In the genomic region with DNA sequence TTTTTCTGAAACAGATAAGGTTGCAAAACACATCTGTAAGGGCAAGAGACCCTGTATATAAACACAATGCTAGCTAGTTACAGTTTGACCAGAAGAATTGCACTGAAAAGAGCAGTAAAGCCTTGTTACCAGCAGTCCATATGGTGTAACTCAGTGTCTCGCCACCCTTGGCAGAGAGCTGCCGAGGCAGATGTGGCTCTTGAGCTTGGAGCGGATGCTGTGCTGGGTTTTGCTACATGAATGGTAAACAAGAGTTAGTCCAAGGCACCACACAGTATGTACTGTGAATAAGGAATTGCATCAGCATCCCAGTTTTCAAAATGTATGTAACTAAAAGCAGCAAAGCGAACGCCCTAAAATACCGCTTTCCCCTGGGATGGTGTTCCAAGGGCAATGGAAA, we compare ENCODE assay signal across 30 mouse cellular contexts.
DNase-seq lines count a peak whose midpoint lies in the region; ATAC-seq and TF ChIP-seq lines count a peak whose summit lies in the region.
"Had no signal": no experiment of that assay in that cellular context is flagged by ENCODE, and none has a peak within 500 bp of the region (broad histone marks: within the 10 kb centered on the region; RNA-seq: fewer than 3 reads in every experiment).

No protein-coding gene starts in this region.

- H3K27me3 ChIP-seq in forebrain, embryonic 14.5 days (replicated peaks; ENCODE audit: control insufficient read depth, insufficient read depth, low read length), result no peaks in the 10 kb centered on the region
- no peaks in the 10 kb centered on the region for H3K27me3 ChIP-seq in forebrain, embryonic 13.5 days
- H3K27me3 ChIP-seq in lung, postnatal 0 days (replicated peaks; ENCODE audit: insufficient read depth, low read length), result no peaks in the 10 kb centered on the region
- H3K27me3 ChIP-seq: embryonic facial prominence, embryonic 13.5 days; hindbrain, embryonic 12.5 days; kidney, embryonic 15.5 days; limb, embryonic 15.5 days; liver, embryonic 13.5 days; megakaryocyte, embryonic 14.5 days; midbrain, embryonic 12.5 days; stomach, embryonic 15.5 days had no signal

- no peak overlapping the region for H3K27ac ChIP-seq in forebrain, embryonic 14.5 days (ENCODE audit: low read depth, low read length)
- no peak overlapping the region for H3K27ac ChIP-seq in forebrain, embryonic 13.5 days
- no peak overlapping the region for H3K27ac ChIP-seq in lung, postnatal 0 days (ENCODE audit: low read length)
- H3K27ac ChIP-seq: embryonic facial prominence, embryonic 13.5 days; gastrocnemius, adult 2 months; hindbrain, embryonic 12.5 days; hindbrain, postnatal 0 days; kidney, embryonic 15.5 days; limb, embryonic 10.5 days; limb, embryonic 15.5 days; liver, embryonic 13.5 days; midbrain, embryonic 12.5 days; stomach, embryonic 15.5 days had no signal

- DNase-seq in forebrain, embryonic 14.5 days (ENCODE audit: low spot score), result peak; percentile 51
- DNase-seq in left cerebral cortex, postnatal 36 days (ENCODE audit: low spot score in 2 of 2), result peak; percentile 12 to 32
- DNase-seq in left cerebral cortex, postnatal 14 days (ENCODE audit: low spot score in 2 of 2), result no peak
- DNase-seq in lung, postnatal 0 days (ENCODE audit: low spot score), result peak; percentile 57
- DNase-seq in lung, adult 18-20 months, result no peak
- peak; percentile 64 for DNase-seq in brain, embryonic 14.5 days (ENCODE audit: low read depth)
- DNase-seq: adrenal gland, adult 8-10 months; cerebellum, adult 11 months; cerebellum, adult 9-10 months; gastrocnemius, adult 2 months; gastrocnemius, postnatal 36 days; heart, adult 18-20 months; heart, postnatal 36 days; kidney, adult 18-20 months; kidney, postnatal 25 days; liver, embryonic 13.5 days; lung, postnatal 14 days; right cerebral cortex, postnatal 25 days had no signal

- ATAC-seq in forebrain, embryonic 14.5 days, result no peak; the same call in 1 of the 2 replicates
- ATAC-seq in forebrain, embryonic 13.5 days, result no peak
- peak; percentile 39 for ATAC-seq in lung, postnatal 0 days
- ATAC-seq: hindbrain, postnatal 0 days had no signal

- no peaks in the 10 kb centered on the region for H3K36me3 ChIP-seq in forebrain, embryonic 14.5 days (ENCODE audit: control insufficient read depth, insufficient read depth, low read length)
- no peaks in the 10 kb centered on the region for H3K36me3 ChIP-seq in forebrain, embryonic 13.5 days (ENCODE audit: poor library complexity, severe bottlenecking)
- no peaks in the 10 kb centered on the region for H3K36me3 ChIP-seq in lung, postnatal 0 days (ENCODE audit: insufficient read depth, low read length)
- H3K36me3 ChIP-seq: embryonic facial prominence, embryonic 13.5 days; hindbrain, embryonic 12.5 days; kidney, embryonic 15.5 days; limb, embryonic 10.5 days; limb, embryonic 15.5 days; liver, embryonic 13.5 days; midbrain, embryonic 12.5 days; stomach, embryonic 15.5 days had no signal

- no peak for TF ChIP-seq CTCF in lung, postnatal 0 days (IDR thresholded peaks at IDR 0.05)
- TF ChIP-seq CTCF in brain, embryonic 14.5 days (IDR thresholded peaks at IDR 0.05; ENCODE audit: borderline replicate concordance, extremely low read depth, insufficient read depth, insufficient read length), result no peak

- H3K4me2 ChIP-seq in forebrain, embryonic 14.5 days (ENCODE audit: low read length), result no peak overlapping the region
- no peak overlapping the region for H3K4me2 ChIP-seq in forebrain, embryonic 13.5 days
- no peak overlapping the region for H3K4me2 ChIP-seq in lung, postnatal 0 days (replicated peaks; ENCODE audit: low read depth, low read length)
- H3K4me2 ChIP-seq: embryonic facial prominence, embryonic 13.5 days; heart, embryonic 11.5 days; hindbrain, embryonic 12.5 days; kidney, embryonic 15.5 days; limb, embryonic 15.5 days; liver, embryonic 13.5 days; midbrain, embryonic 12.5 days; stomach, embryonic 15.5 days had no signal

- no peak for TF ChIP-seq POLR2A in brain, embryonic 14.5 days (IDR thresholded peaks at IDR 0.05; ENCODE audit: borderline replicate concordance, extremely low read depth, insufficient read depth, insufficient read length, poor library complexity, severe bottlenecking)

- H3K4me3 ChIP-seq in forebrain, embryonic 14.5 days (ENCODE audit: low read depth, low read length), result no peak overlapping the region
- H3K4me3 ChIP-seq in forebrain, embryonic 13.5 days, result no peak overlapping the region
- H3K4me3 ChIP-seq in lung, postnatal 0 days (ENCODE audit: low read depth, low read length), result no peak overlapping the region
- H3K4me3 ChIP-seq: embryonic facial prominence, embryonic 13.5 days; gastrocnemius, adult 2 months; hindbrain, embryonic 12.5 days; kidney, embryonic 15.5 days; limb, embryonic 10.5 days; limb, embryonic 15.5 days; liver, embryonic 13.5 days; megakaryocyte, embryonic 14.5 days; midbrain, embryonic 12.5 days; stomach, embryonic 15.5 days had no signal

- no peak for TF ChIP-seq EP300 in lung, postnatal 0 days (IDR thresholded peaks at IDR 0.05)

- intact Hi-C loops in left cerebral cortex, postnatal 36 days (cut with DNase I), result no loop called here
- intact Hi-C loops in left cerebral cortex, postnatal 14 days (cut with DNase I), result no loop called here

- no peaks in the 10 kb centered on the region for H3K9me3 ChIP-seq in forebrain, embryonic 14.5 days (replicated peaks; ENCODE audit: control insufficient read depth, low read length)
- H3K9me3 ChIP-seq in forebrain, embryonic 13.5 days (replicated peaks), result no peaks in the 10 kb centered on the region
- no peaks in the 10 kb centered on the region for H3K9me3 ChIP-seq in lung, postnatal 0 days (ENCODE audit: low read length)
- H3K9me3 ChIP-seq: embryonic facial prominence, embryonic 13.5 days; G1E; hindbrain, embryonic 12.5 days; kidney, embryonic 15.5 days; limb, embryonic 10.5 days; limb, embryonic 15.5 days; liver, embryonic 13.5 days; megakaryocyte, embryonic 14.5 days; midbrain, embryonic 12.5 days; stomach, embryonic 15.5 days had no signal

- whole genome bisulfite sequencing in forebrain, embryonic 14.5 days, result 77% methylated on average over 6 of the region's 6 CpGs
- WGBS in forebrain, embryonic 13.5 days, result 87% methylated on average over 6 of the region's 6 CpGs
- WGBS in lung, postnatal 0 days, result 64% methylated on average over 6 of the region's 6 CpGs

- no peaks in the 10 kb centered on the region for H3K4me1 ChIP-seq in forebrain, embryonic 14.5 days (ENCODE audit: control insufficient read depth, insufficient read depth, low read length)
- H3K4me1 ChIP-seq in forebrain, embryonic 13.5 days, result no peaks in the 10 kb centered on the region
- H3K4me1 ChIP-seq in lung, postnatal 0 days (ENCODE audit: insufficient read depth, low read depth, low read length), result no peaks in the 10 kb centered on the region
- H3K4me1 ChIP-seq: embryonic facial prominence, embryonic 13.5 days; hindbrain, embryonic 12.5 days; limb, embryonic 10.5 days; limb, embryonic 15.5 days; liver, embryonic 13.5 days; midbrain, embryonic 12.5 days had no signal

- H3K9ac ChIP-seq in forebrain, embryonic 14.5 days (ENCODE audit: low read length), result no peak overlapping the region
- H3K9ac ChIP-seq in forebrain, embryonic 13.5 days, result no peak overlapping the region
- H3K9ac ChIP-seq in lung, postnatal 0 days (replicated peaks; ENCODE audit: low read depth), result no peak overlapping the region
- H3K9ac ChIP-seq: embryonic facial prominence, embryonic 13.5 days; hindbrain, embryonic 12.5 days; kidney, embryonic 15.5 days; limb, embryonic 15.5 days; liver, embryonic 13.5 days; midbrain, embryonic 12.5 days; stomach, embryonic 15.5 days had no signal

Comparison
In these comparisons a context has a peak if more than half of its experiments do, and no peak if none do; other contexts are left out.
1. DNase-seq: peak in forebrain, embryonic 14.5 days (single experiment), left cerebral cortex, postnatal 36 days (2 of 2), lung, postnatal 0 days (single experiment) and brain, embryonic 14.5 days (single experiment); none in left cerebral cortex, postnatal 14 days (0 of 2) and lung, adult 18-20 months (0 of 2).